Comparison of ENCODE assay signal across 24 mouse cellular contexts in genomic region chr5:143941588-143941987, GRCm38 (mm10). TPM values are rescaled to one million over a fixed set of nuclear protein-coding genes. Genes with fewer than 3 reads are reported as not detected.
DNase-seq lines count a peak whose midpoint lies in the region; ATAC-seq and TF ChIP-seq lines count a peak whose summit lies in the region.
"Had no signal": no experiment of that assay in that cellular context is flagged by ENCODE, and none has a peak within 500 bp of the region (broad histone marks: within the 10 kb centered on the region; RNA-seq: fewer than 3 reads in every experiment).

No protein-coding gene starts in this region.

- H3K4me1 ChIP-seq in heart, embryonic 10.5 days = peaks cover 3% of the 10 kb centered on the region; the same call in 1 of the 2 replicates
- no peaks in the 10 kb centered on the region for H3K4me1 ChIP-seq in lung, postnatal 0 days (ENCODE audit: insufficient read depth, low read depth, low read length)
- no peaks in the 10 kb centered on the region for H3K4me1 ChIP-seq in intestine, embryonic 15.5 days (replicated peaks)
- H3K4me1 ChIP-seq in forebrain, postnatal 0 days (ENCODE audit: insufficient read depth) = peaks cover 8% of the 10 kb centered on the region
- H3K4me1 ChIP-seq: limb, embryonic 12.5 days; midbrain, embryonic 12.5 days; neural tube, embryonic 13.5 days had no signal

- WGBS in heart, embryonic 10.5 days = 21% methylated on average over 10 of the region's 10 CpGs
- 17% methylated on average over 10 of the region's 10 CpGs for WGBS in lung, postnatal 0 days
- WGBS in intestine, embryonic 15.5 days = 18% methylated on average over 10 of the region's 10 CpGs
- 22% methylated on average over 10 of the region's 10 CpGs for WGBS in forebrain, postnatal 0 days

- no peaks in the 10 kb centered on the region for H3K27me3 ChIP-seq in heart, embryonic 10.5 days (ENCODE audit: insufficient read depth, poor library complexity, severe bottlenecking)
- no peaks in the 10 kb centered on the region for H3K27me3 ChIP-seq in lung, postnatal 0 days (replicated peaks; ENCODE audit: insufficient read depth, low read length)
- H3K27me3 ChIP-seq in intestine, embryonic 15.5 days (replicated peaks) = no peaks in the 10 kb centered on the region
- no peaks in the 10 kb centered on the region for H3K27me3 ChIP-seq in forebrain, postnatal 0 days (ENCODE audit: insufficient read depth, low read length)
- H3K27me3 ChIP-seq: limb, embryonic 12.5 days; liver, embryonic 13.5 days; midbrain, embryonic 12.5 days; neural tube, embryonic 13.5 days had no signal

- TF ChIP-seq EP300 in lung, postnatal 0 days (IDR thresholded peaks at IDR 0.05) = no peak

- no peak overlapping the region for H3K4me3 ChIP-seq in heart, embryonic 10.5 days
- H3K4me3 ChIP-seq in lung, postnatal 0 days (ENCODE audit: low read depth, low read length) = no peak overlapping the region
- H3K4me3 ChIP-seq in intestine, embryonic 15.5 days (replicated peaks) = no peak overlapping the region
- H3K4me3 ChIP-seq in forebrain, postnatal 0 days (ENCODE audit: low read depth, low read length) = no peak overlapping the region
- H3K4me3 ChIP-seq: limb, embryonic 12.5 days; liver, embryonic 13.5 days; midbrain, embryonic 12.5 days; neural tube, embryonic 13.5 days had no signal

- H3K27ac ChIP-seq in heart, embryonic 10.5 days = no peak overlapping the region
- H3K27ac ChIP-seq in lung, postnatal 0 days (ENCODE audit: low read length) = no peak overlapping the region
- H3K27ac ChIP-seq in intestine, embryonic 15.5 days = no peak overlapping the region
- H3K27ac ChIP-seq in forebrain, postnatal 0 days (ENCODE audit: low read depth, low read length) = no peak overlapping the region
- H3K27ac ChIP-seq: hindbrain, postnatal 0 days; limb, embryonic 12.5 days; liver, embryonic 13.5 days; midbrain, embryonic 12.5 days; neural tube, embryonic 13.5 days had no signal

- ATAC-seq in lung, postnatal 0 days = 0 out of 2 replicates have a peak, but pooled peaks have one; percentile 32
- ATAC-seq in intestine, embryonic 15.5 days = peak; percentile 67; the same call in 1 of the 2 replicates
- ATAC-seq in forebrain, postnatal 0 days = no peak
- ATAC-seq: hindbrain, postnatal 0 days had no signal

- no peak overlapping the region for H3K9ac ChIP-seq in lung, postnatal 0 days (replicated peaks; ENCODE audit: low read depth)
- H3K9ac ChIP-seq in intestine, embryonic 15.5 days = no peak overlapping the region
- no peak overlapping the region for H3K9ac ChIP-seq in forebrain, postnatal 0 days
- H3K9ac ChIP-seq: limb, embryonic 12.5 days; liver, embryonic 13.5 days; midbrain, embryonic 12.5 days; neural tube, embryonic 13.5 days had no signal

- H3K9me3 ChIP-seq in heart, embryonic 10.5 days = no peaks in the 10 kb centered on the region
- H3K9me3 ChIP-seq in lung, postnatal 0 days (ENCODE audit: low read length) = no peaks in the 10 kb centered on the region
- no peaks in the 10 kb centered on the region for H3K9me3 ChIP-seq in intestine, embryonic 15.5 days
- no peaks in the 10 kb centered on the region for H3K9me3 ChIP-seq in forebrain, postnatal 0 days (ENCODE audit: low read length)
- H3K9me3 ChIP-seq: G1E; limb, embryonic 12.5 days; liver, embryonic 13.5 days had no signal

- DNase-seq in heart, embryonic 10.5 days (ENCODE audit: low spot score) = peak; percentile 28
- no peak for DNase-seq in heart, postnatal 14 days
- no peak for DNase-seq in lung, postnatal 0 days (ENCODE audit: low spot score)
- DNase-seq in lung, adult 18-20 months = no peak
- no peak for DNase-seq in forebrain, postnatal 0 days
- no peak for DNase-seq in right cerebral cortex, adult 18-20 months
- DNase-seq in embryo, embryonic 11 days = no peak
- DNase-seq: cerebellum, adult 2 months; cerebellum, postnatal 36 days; gastrocnemius, postnatal 10 days; heart, adult 18-20 months; heart, postnatal 4 days; kidney, adult 9 months; liver, embryonic 13.5 days; lung, postnatal 4 days; thymus, adult 18-20 months had no signal

- H3K36me3 ChIP-seq in heart, embryonic 10.5 days = no peaks in the 10 kb centered on the region
- no peaks in the 10 kb centered on the region for H3K36me3 ChIP-seq in lung, postnatal 0 days (ENCODE audit: insufficient read depth, low read length)
- no peaks in the 10 kb centered on the region for H3K36me3 ChIP-seq in intestine, embryonic 15.5 days
- H3K36me3 ChIP-seq in forebrain, postnatal 0 days (ENCODE audit: insufficient read depth) = no peaks in the 10 kb centered on the region
- H3K36me3 ChIP-seq: G1E; limb, embryonic 12.5 days; liver, embryonic 13.5 days; midbrain, embryonic 12.5 days; neural tube, embryonic 13.5 days had no signal

- intact Hi-C loops in heart, postnatal 14 days (cut with DNase I) = no loop called here

- TF ChIP-seq CTCF in lung, postnatal 0 days (IDR thresholded peaks at IDR 0.05) = no peak
- TF ChIP-seq CTCF in forebrain, postnatal 0 days (IDR thresholded peaks at IDR 0.05; ENCODE audit: low read depth) = no peak

- H3K4me2 ChIP-seq in lung, postnatal 0 days (replicated peaks; ENCODE audit: low read depth, low read length) = no peak overlapping the region; the same call in 1 of the 2 replicates
- H3K4me2 ChIP-seq in intestine, embryonic 15.5 days (replicated peaks) = no peak overlapping the region; the same call in 1 of the 2 replicates
- H3K4me2 ChIP-seq in forebrain, postnatal 0 days (ENCODE audit: low read depth) = no peak overlapping the region
- H3K4me2 ChIP-seq: limb, embryonic 12.5 days; liver, embryonic 13.5 days; midbrain, embryonic 12.5 days; neural tube, embryonic 13.5 days had no signal

RNA-seq across cellular contexts. Expression of gene Rsph10b, which starts 8.8 kb away (rescaled TPM):
- 0.46 and 1.1 TPM in 2 replicates for polyA plus RNA-seq in heart, embryonic 10.5 days (2016; fragmentation: Nextera tagmentation; extraction: Ambion mirVana)
- total RNA-seq in heart, postnatal 14 days (2021) = under 1 TPM; 0.34 to 0.53 TPM
- 3.0 and 3.5 TPM in 2 replicates for polyA plus RNA-seq in lung, postnatal 0 days (2015; fragmentation: Nextera tagmentation; extraction: Ambion mirVana)
- polyA plus RNA-seq in intestine, embryonic 15.5 days (2015; fragmentation: Nextera tagmentation; extraction: Ambion mirVana) = 0.20 and 0.39 TPM in 2 replicates
- 3.4 and 3.8 TPM in 2 replicates for total RNA-seq in forebrain, postnatal 0 days (2014; rRNA removed)
- 2.3 and 4.3 TPM in 2 replicates for polyA plus RNA-seq in forebrain, postnatal 0 days (2015; fragmentation: Nextera tagmentation; extraction: Ambion mirVana)
- polyA plus RNA-seq: G1E had no signal

RNA-seq across cellular contexts. Expression of gene Gm42421, which starts 13.6 kb away (rescaled TPM):
- polyA plus RNA-seq in heart, embryonic 10.5 days (2016; fragmentation: Nextera tagmentation; extraction: Ambion mirVana) = 0.67 and 1.3 TPM in 2 replicates
- under 1 TPM in 1 of 2 experiments, not detected in 1; 0.50 TPM for total RNA-seq in heart, postnatal 14 days (2021)
- not detected in 2 replicates for polyA plus RNA-seq in lung, postnatal 0 days (2015; fragmentation: Nextera tagmentation; extraction: Ambion mirVana)
- 0.68 TPM in 1 of 2 replicates, not detected in the other for polyA plus RNA-seq in intestine, embryonic 15.5 days (2015; fragmentation: Nextera tagmentation; extraction: Ambion mirVana)
- 1.2 and 3.0 TPM in 2 replicates for total RNA-seq in forebrain, postnatal 0 days (2014; rRNA removed)
- 0.50 and 1.2 TPM in 2 replicates for polyA plus RNA-seq in forebrain, postnatal 0 days (2015; fragmentation: Nextera tagmentation; extraction: Ambion mirVana)
- total RNA-seq: heart, adult 18-20 months had no signal
- polyA plus RNA-seq: G1E; large intestine, adult 2 months; liver, embryonic 13.5 days had no signal

RNA-seq across cellular contexts. Expression of gene Pms2, which starts 31.8 kb away (rescaled TPM):
- polyA plus RNA-seq in heart, embryonic 10.5 days (2016; fragmentation: Nextera tagmentation; extraction: Ambion mirVana) = 28.3 and 33.9 TPM in 2 replicates
- total RNA-seq in heart, postnatal 14 days (2021) = 1 to 10 TPM; 5.6 to 7.6 TPM
- 7.9 and 8.3 TPM in 2 replicates for polyA plus RNA-seq in lung, postnatal 0 days (2015; fragmentation: Nextera tagmentation; extraction: Ambion mirVana)
- polyA plus RNA-seq in intestine, embryonic 15.5 days (2015; fragmentation: Nextera tagmentation; extraction: Ambion mirVana) = 21.1 and 21.5 TPM in 2 replicates
- 19.6 and 28.4 TPM in 2 replicates for total RNA-seq in forebrain, postnatal 0 days (2014; rRNA removed)
- 14.5 and 19.5 TPM in 2 replicates for polyA plus RNA-seq in forebrain, postnatal 0 days (2015; fragmentation: Nextera tagmentation; extraction: Ambion mirVana)

RNA-seq across cellular contexts. Expression of gene Aimp2, which starts 31.9 kb away (rescaled TPM):
- 117 and 127 TPM in 2 replicates for polyA plus RNA-seq in heart, embryonic 10.5 days (2016; fragmentation: Nextera tagmentation; extraction: Ambion mirVana)
- 10 to 100 TPM; 31.5 to 35.7 TPM for total RNA-seq in heart, postnatal 14 days (2021)
- polyA plus RNA-seq in lung, postnatal 0 days (2015; fragmentation: Nextera tagmentation; extraction: Ambion mirVana) = 35.7 and 37.0 TPM in 2 replicates
- polyA plus RNA-seq in intestine, embryonic 15.5 days (2015; fragmentation: Nextera tagmentation; extraction: Ambion mirVana) = 120 and 125 TPM in 2 replicates
- total RNA-seq in forebrain, postnatal 0 days (2014; rRNA removed) = 41.8 and 53.1 TPM in 2 replicates
- 86.9 and 88.9 TPM in 2 replicates for polyA plus RNA-seq in forebrain, postnatal 0 days (2015; fragmentation: Nextera tagmentation; extraction: Ambion mirVana)

RNA-seq across cellular contexts. Expression of gene Ankrd61, which starts 44.1 kb away (rescaled TPM):
- polyA plus RNA-seq in heart, embryonic 10.5 days (2016; fragmentation: Nextera tagmentation; extraction: Ambion mirVana) = 0.16 and 0.26 TPM in 2 replicates
- not detected for total RNA-seq in heart, postnatal 14 days (2021)
- 0.16 and 0.20 TPM in 2 replicates for polyA plus RNA-seq in lung, postnatal 0 days (2015; fragmentation: Nextera tagmentation; extraction: Ambion mirVana)
- 0.21 TPM in 1 of 2 replicates, not detected in the other for polyA plus RNA-seq in intestine, embryonic 15.5 days (2015; fragmentation: Nextera tagmentation; extraction: Ambion mirVana)
- not detected in 2 replicates for total RNA-seq in forebrain, postnatal 0 days (2014; rRNA removed)
- 0.13 TPM in 1 of 2 replicates, not detected in the other for polyA plus RNA-seq in forebrain, postnatal 0 days (2015; fragmentation: Nextera tagmentation; extraction: Ambion mirVana)
- total RNA-seq: gastrocnemius, postnatal 10 days; heart, adult 18-20 months; hindbrain, postnatal 0 days had no signal
- polyA plus RNA-seq: G1E; heart, embryonic 14.5 days had no signal
